Mouse (Mus musculus): Measurements from ENCODE around the gene Npepl1. TPM values are rescaled to one million over a fixed set of nuclear protein-coding genes. Genes with fewer than 3 reads are reported as not detected.

Npepl1 gene
- total and polyA plus RNA-seq, 3 experiments: 37.2 to 93.6 (median 90.8) TPM

GRCm38 (mm10) chr2:174067793-174068419 lies 42.2 kb upstream of the Npepl1 start:
- TF ChIP-seq IRF4 (IDR thresholded peaks at IDR 0.05; ENCODE audit: low read depth, low read length): no peak
- no peak for TF ChIP-seq ZMIZ1 (IDR thresholded peaks at IDR 0.05; ENCODE audit: low read depth, low read length)
- TF ChIP-seq PAX5 (IDR thresholded peaks at IDR 0.05; ENCODE audit: low read length): no peak
- TF ChIP-seq MEF2A (IDR thresholded peaks at IDR 0.05; ENCODE audit: borderline replicate concordance, low read depth, low read length): no peak
- no peak for TF ChIP-seq SIN3A (IDR thresholded peaks at IDR 0.05; ENCODE audit: low read length)
- dilution Hi-C loops (cut with MboI; ENCODE audit: extremely low pct_ligation_motif_present, extremely low pct_unique_long_range_greater_than_20kb, low sequenced_read_pairs): no loop called here
- H3K79me2 ChIP-seq (replicated peaks; ENCODE audit: control insufficient read depth, extremely low read depth, insufficient read depth, poor library complexity, severe bottlenecking): no peaks in the 10 kb centered on the region
- no peak overlapping the region for H3K27ac ChIP-seq (ENCODE audit: insufficient read depth, low read depth)
- H3K4me2 ChIP-seq (ENCODE audit: insufficient read depth, low read depth, poor library complexity, severe bottlenecking): no peak overlapping the region
- no peaks in the 10 kb centered on the region for H3K9me3 ChIP-seq (replicated peaks; ENCODE audit: low read length)
- no peak overlapping the region for H3K4me3 ChIP-seq (replicated peaks in 1 of 3; ENCODE audit: low read depth in 2 of 3, low read length in 2 of 3, poor library complexity in 1 of 3)
- DNase-seq (ENCODE audit: extremely low read depth): no peak
- peaks cover 72% of the 10 kb centered on the region for H3K27me3 ChIP-seq (replicated peaks)
- peaks cover 2 to 6% of the 10 kb centered on the region in 2 experiments; a peak in 3 of 4 replicates for H3K4me1 ChIP-seq (ENCODE audit: control insufficient read depth in 1 of 2, insufficient read depth in 2 of 2)
- no peaks in the 10 kb centered on the region for H3K36me3 ChIP-seq (replicated peaks in 1 of 2; ENCODE audit: control insufficient read depth in 1 of 2, insufficient read depth in 1 of 2, low read length in 1 of 2)
- H3K9ac ChIP-seq (ENCODE audit: insufficient read depth, low read depth): no peak overlapping the region
- in situ Hi-C loops (cut with MboI; ENCODE audit: low pct_ligation_motif_present, low pct_unique_long_range_greater_than_20kb, low sequenced_read_pairs): no loop called here

- in situ Hi-C loops (cut with MboI; ENCODE audit: low pct_ligation_motif_present, low pct_unique_long_range_greater_than_20kb, low sequenced_read_pairs): no loop called here
- Histone ChIP-seq H3K9ac (ENCODE audit: insufficient read depth, low read depth) (no peak overlapping the region), H3K4me1 (ENCODE audit: control insufficient read depth in 1 of 2, insufficient read depth in 2 of 2) (peaks cover 2 to 6% of the 10 kb centered on the region in 2 experiments; a peak in 3 of 4 replicates), H3K36me3 (replicated peaks in 1 of 2; ENCODE audit: control insufficient read depth in 1 of 2, insufficient read depth in 1 of 2, low read length in 1 of 2) (no peaks in the 10 kb centered on the region), H3K27me3 (replicated peaks) (peaks cover 72% of the 10 kb centered on the region), H3K9me3 (replicated peaks; ENCODE audit: low read length) (no peaks in the 10 kb centered on the region), H3K79me2 (replicated peaks; ENCODE audit: control insufficient read depth, extremely low read depth, insufficient read depth, poor library complexity, severe bottlenecking) (no peaks in the 10 kb centered on the region), H3K4me2 (ENCODE audit: insufficient read depth, low read depth, poor library complexity, severe bottlenecking) (no peak overlapping the region), H3K27ac (ENCODE audit: insufficient read depth, low read depth) (no peak overlapping the region), H3K4me3 (replicated peaks in 1 of 3; ENCODE audit: low read depth in 2 of 3, low read length in 2 of 3, poor library complexity in 1 of 3) (no peak overlapping the region)
- no peak for DNase-seq (ENCODE audit: extremely low read depth)
- dilution Hi-C loops (cut with MboI; ENCODE audit: extremely low pct_ligation_motif_present, extremely low pct_unique_long_range_greater_than_20kb, low sequenced_read_pairs): no loop called here
- TF ChIP-seq EP300 (IDR thresholded peaks at IDR 0.05; ENCODE audit: low read length) (no peak), MYC (IDR thresholded peaks at IDR 0.05; ENCODE audit: low read depth, low read length) (no peak), HCFC1 (IDR thresholded peaks at IDR 0.05; ENCODE audit: low read depth, low read length) (no peak), USF1 (IDR thresholded peaks at IDR 0.05; ENCODE audit: low read depth, low read length) (no peak), NELFE (IDR thresholded peaks at IDR 0.05; ENCODE audit: low read depth, low read length) (no peak)
Measured at GRCm38 (mm10) chr2:174069532-174070049, 40.6 kb upstream of the Npepl1 start.

GRCm38 (mm10) chr2:174071406-174071805 lies 38.7 kb upstream of the Npepl1 start:
- peaks cover 72% of the 10 kb centered on the region for H3K27me3 ChIP-seq (replicated peaks)
- dilution Hi-C loops (cut with MboI; ENCODE audit: extremely low pct_ligation_motif_present, extremely low pct_unique_long_range_greater_than_20kb, low sequenced_read_pairs): no loop called here
- no peaks in the 10 kb centered on the region for H3K79me2 ChIP-seq (replicated peaks; ENCODE audit: control insufficient read depth, extremely low read depth, insufficient read depth, poor library complexity, severe bottlenecking)
- peaks cover 4 to 10% of the 10 kb centered on the region in 2 experiments; a peak in 3 of 4 replicates for H3K4me1 ChIP-seq (ENCODE audit: control insufficient read depth in 1 of 2, insufficient read depth in 2 of 2)
- no peaks in the 10 kb centered on the region for H3K36me3 ChIP-seq (replicated peaks in 1 of 2; ENCODE audit: control insufficient read depth in 1 of 2, insufficient read depth in 1 of 2, low read length in 1 of 2)
- no peak for DNase-seq (ENCODE audit: extremely low read depth)
- H3K4me3 ChIP-seq (replicated peaks in 1 of 3; ENCODE audit: low read depth in 2 of 3, low read length in 2 of 3, poor library complexity in 1 of 3): no peak overlapping the region
- no peak overlapping the region for H3K27ac ChIP-seq (ENCODE audit: insufficient read depth, low read depth)
- H3K4me2 ChIP-seq (ENCODE audit: insufficient read depth, low read depth, poor library complexity, severe bottlenecking): no peak overlapping the region
- in situ Hi-C loops (cut with MboI; ENCODE audit: low pct_ligation_motif_present, low pct_unique_long_range_greater_than_20kb, low sequenced_read_pairs): no loop called here
- no peak overlapping the region for H3K9ac ChIP-seq (ENCODE audit: insufficient read depth, low read depth)
- no peak for TF ChIP-seq GABPA (IDR thresholded peaks at IDR 0.05; ENCODE audit: insufficient replicate concordance, low read depth, low read length)
- no peaks in the 10 kb centered on the region for H3K9me3 ChIP-seq (replicated peaks; ENCODE audit: low read length)
